Mouse (Mus musculus) megakaryocyte, embryonic 14.5 days (primary cell): ENCODE results near the gene Wbp2.

Experiments
- FLI1 ChIP-seq: IDR thresholded peaks from 2 replicates; pipeline ENCODE4 v1.6.1; 2012; ENCODE audit warnings: low read length, inconsistent platforms, mixed read lengths
- GATA1 ChIP-seq: IDR thresholded peaks from 3 replicates; pipeline ENCODE4 v1.6.1; 2012; ENCODE audit warnings: mixed read lengths, low read length, inconsistent platforms, borderline replicate concordance

- TF ChIP-seq GATA1 (0 out of 3 replicates have a peak, but pooled peaks have one; percentile 58), FLI1 (no peak)
Observed at GRCm38 (mm10) chr11:116057237-116057881, 29.4 kb downstream of the Wbp2 start.
